Mouse (Mus musculus) bone marrow, adult 2 months (tissue): Measurements from ENCODE around the gene Tmem262.

ENCODE experiments used
- CTCF ChIP-seq: fragments of 200-500 bp; IDR thresholded peaks from 2 replicates; pipeline ENCODE4 v1.5.1; 2011; ENCODE audit warnings: low read length, control low read depth; ENCODE audit not compliant: control insufficient read depth, insufficient read depth
- POLR2A ChIP-seq: fragments of 200-500 bp; IDR thresholded peaks from 2 replicates; pipeline ENCODE4 v1.6.1; 2011; ENCODE audit warnings: low read depth, mild to moderate bottlenecking, control low read depth, low read length, borderline replicate concordance; ENCODE audit not compliant: control insufficient read depth

DNA sequence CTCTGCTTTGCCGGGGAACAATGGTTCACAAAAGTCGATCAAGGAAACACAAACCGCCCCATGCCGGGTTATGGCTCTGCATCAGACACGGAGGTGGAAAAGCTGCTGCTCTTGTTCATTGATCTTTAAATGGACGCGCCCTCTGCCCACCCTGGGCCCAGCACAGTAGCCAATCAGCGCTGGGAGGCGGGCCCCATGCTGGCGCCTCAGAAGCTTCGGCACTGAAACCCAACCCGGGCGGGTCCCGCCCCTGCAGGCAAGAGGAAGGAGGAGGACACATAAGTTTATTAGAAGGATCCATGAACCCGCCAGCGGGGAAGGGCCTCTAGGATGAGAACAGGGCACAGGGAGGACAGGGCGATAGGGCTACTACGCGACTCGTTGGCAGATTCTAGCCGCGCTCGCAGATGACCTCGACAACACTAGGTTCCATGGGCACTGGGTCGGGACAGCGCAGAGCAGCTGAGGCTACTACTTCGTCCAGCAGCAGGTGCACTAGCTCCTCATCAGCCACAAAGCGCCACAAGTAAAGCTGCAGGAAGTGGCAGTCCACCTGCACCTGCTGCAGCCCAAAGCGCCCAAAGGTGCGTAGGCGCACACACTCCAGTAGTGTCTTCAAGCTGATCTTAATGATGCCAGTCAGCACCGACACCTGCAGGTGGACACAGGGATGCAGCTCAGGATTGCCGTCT lies 12.0 kb upstream of the Tmem262 start, which contains the start of gene Tm7sf2:
- TF ChIP-seq CTCF: 0 out of 2 replicates have a peak, but pooled peaks have one; percentile 12
- no peak for TF ChIP-seq POLR2A
